Mouse (Mus musculus) midbrain, postnatal 0 days (tissue): ENCODE results near the gene Hdgf. TPM values are rescaled to one million over a fixed set of nuclear protein-coding genes. Genes with fewer than 3 reads are reported as not detected.
A peak's percentile ranks its signal among the peaks of the same experiment; 100 is the strongest.

Source experiments
- ATAC-seq: fragments of 200-750 bp; cut with Nextera tagmentation; 2 replicates; pipeline ENCODE4 v1.8.0; 2017; ENCODE audit warnings: moderate number of reproducible peaks, mild to moderate bottlenecking, moderate TSS enrichment, moderate library complexity; ENCODE audit not compliant: low FRiP score
- DNase-seq: peaks from one replicate; pipeline ENCODE4 v3.0.0-alpha.2; 2015; ENCODE audit warnings: low spot score
- H3K27ac ChIP-seq: fragments of 300-500 bp; sonication (generic); 2 replicates; pipeline ENCODE4 v1.5.1; 2014; ENCODE audit warnings: low read depth, mild to moderate bottlenecking, low read length, mixed read lengths
- H3K27me3 ChIP-seq: fragments of 300-500 bp; sonication (generic); 2 replicates; pipeline ENCODE4 v1.6.1; 2014; ENCODE audit warnings: low read length, control low read depth, mixed read lengths; ENCODE audit not compliant: insufficient read depth
- H3K36me3 ChIP-seq: fragments of 300-500 bp; sonication (generic); 2 replicates; pipeline ENCODE4 v1.6.1; 2014; ENCODE audit warnings: low read length, control low read depth, mixed read lengths; ENCODE audit not compliant: insufficient read depth
- H3K4me1 ChIP-seq: fragments of 300-500 bp; sonication (generic); 2 replicates; pipeline ENCODE4 v1.6.1; 2014; ENCODE audit warnings: mild to moderate bottlenecking, control low read depth, antibody characterized with exemption, low read length, mixed read lengths; ENCODE audit not compliant: insufficient read depth
- H3K4me2 ChIP-seq: fragments of 300-500 bp; sonication (generic); 2 replicates; pipeline ENCODE4 v1.6.1; 2014; ENCODE audit warnings: low read depth, mild to moderate bottlenecking, low read length, mixed read lengths; ENCODE audit not compliant: poor library complexity, severe bottlenecking
- H3K4me3 ChIP-seq: fragments of 300-500 bp; sonication (generic); 2 replicates; pipeline ENCODE4 v1.5.1; 2014; ENCODE audit warnings: low read depth, mild to moderate bottlenecking, low read length, moderate library complexity
- H3K9ac ChIP-seq: fragments of 300-500 bp; sonication (generic); replicated peaks from 2 replicates; pipeline ENCODE4 v1.6.1; 2014; ENCODE audit warnings: mild to moderate bottlenecking, low read length, moderate library complexity, mixed read lengths; ENCODE audit not compliant: poor library complexity, severe bottlenecking
- H3K9me3 ChIP-seq: fragments of 300-500 bp; sonication (generic); 2 replicates; pipeline ENCODE4 v1.6.1; 2016; ENCODE audit warnings: low read length, control low read depth
- CTCF ChIP-seq: IDR thresholded peaks from 2 replicates; pipeline ENCODE4 v1.5.1; 2016; ENCODE audit warnings: antibody characterized with exemption, mild to moderate bottlenecking
- WGBS: fragments of 180-500 bp; shearing (Covaris S2); extraction: QIAGEN DNeasy Blood & Tissue Kit; methylation state at CpG from one replicate; pipeline ENCODE4 v1.1.7; 2014; 5-methylcytosine and 5-hydroxymethylcytosine counted together
- polyA plus RNA-seq: library from polyadenylated mRNA; unstranded; fragments of >200 nt; fragmentation: Nextera tagmentation; extraction: Ambion mirVana; gene quantifications from 2 replicates; pipeline ENCODE4 v1.2.1, GENCODE M21; 2015
- total RNA-seq: library from RNA; depleted of rRNA; stranded (reverse); fragments of >200 nt; gene quantifications from 2 replicates; pipeline ENCODE4 v1.2.3, GENCODE M21; 2014

Hdgf gene
- total and polyA plus RNA-seq, 2 experiments from 2014 or later = 86.5 to 135 TPM

DNA sequence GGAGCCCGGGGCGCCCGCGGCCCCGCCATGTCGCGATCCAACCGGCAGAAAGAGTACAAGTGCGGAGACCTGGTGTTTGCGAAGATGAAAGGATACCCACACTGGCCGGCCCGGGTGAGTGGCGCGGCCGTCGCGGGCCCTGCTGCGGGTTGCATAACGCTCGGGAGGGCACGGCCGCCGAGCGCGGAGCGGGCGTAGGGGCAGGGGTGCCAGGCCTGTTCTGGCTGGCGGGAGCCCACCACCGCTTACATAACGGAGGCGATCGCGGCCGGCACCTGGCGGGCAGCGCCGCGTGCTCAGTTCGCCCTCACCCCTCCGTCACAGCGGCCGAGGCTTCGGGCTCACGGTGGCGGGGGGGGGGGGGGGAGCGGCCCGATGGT, 470 bp downstream of the Hdgf start:
- Histone ChIP-seq H3K27ac (peak overlapping the region; percentile 87), H3K36me3 (no peaks in the 10 kb centered on the region), H3K4me2 (peak overlapping the region; percentile 98), H3K4me3 (peak overlapping the region; percentile 84), H3K27me3 (no peaks in the 10 kb centered on the region), H3K9ac (peak overlapping the region; percentile 74), H3K9me3 (no peaks in the 10 kb centered on the region), H3K4me1 (peaks cover 20% of the 10 kb centered on the region)
- no peak; the same call in 1 of the 2 replicates for ATAC-seq
- TF ChIP-seq CTCF = no peak
- WGBS = 2% methylated on average over 36 of the region's 47 CpGs
- DNase-seq = no peak

GRCm38 (mm10) chr3:87906981-87907857, 1.1 kb downstream of the Hdgf start:
- 1% methylated on average over 27 of the region's 27 CpGs for WGBS
- H3K27ac ChIP-seq = peak overlapping the region; percentile 87
- no peaks in the 10 kb centered on the region for H3K9me3 ChIP-seq
- H3K9ac ChIP-seq = peak overlapping the region; percentile 74
- peaks cover 20% of the 10 kb centered on the region for H3K4me1 ChIP-seq
- H3K36me3 ChIP-seq = no peaks in the 10 kb centered on the region
- DNase-seq = peak; percentile 35
- peak overlapping the region; percentile 84 for H3K4me3 ChIP-seq
- no peak for TF ChIP-seq CTCF
- H3K4me2 ChIP-seq = peak overlapping the region; percentile 98
- no peaks in the 10 kb centered on the region for H3K27me3 ChIP-seq
- no peak for ATAC-seq

DNA sequence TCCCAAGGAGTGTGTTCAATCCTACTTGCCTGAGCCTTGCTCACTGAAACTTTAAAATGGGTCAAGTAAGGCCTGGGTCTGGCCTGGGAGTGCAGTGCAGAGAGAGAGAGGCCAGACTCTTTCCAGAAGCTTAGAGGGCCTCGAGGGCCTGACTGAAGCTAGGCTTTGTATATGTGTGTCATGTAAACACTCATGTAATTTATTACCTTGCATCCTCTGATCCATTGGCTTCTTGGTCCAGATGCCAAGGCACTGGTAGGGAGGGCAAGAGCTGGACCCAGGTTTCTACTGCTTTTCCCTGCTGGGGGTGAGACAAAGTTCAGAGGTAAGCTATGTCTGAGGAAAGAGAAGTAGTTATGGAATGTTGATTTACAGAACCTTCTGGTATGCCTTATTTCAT, 1.8 kb downstream of the Hdgf start:
- Histone ChIP-seq H3K27me3 (no peaks in the 10 kb centered on the region), H3K4me3 (peak overlapping the region; percentile 84), H3K27ac (no peak overlapping the region), H3K4me2 (peak overlapping the region; percentile 98), H3K4me1 (peaks cover 20% of the 10 kb centered on the region), H3K9ac (0 out of 2 replicates have a peak overlapping the region, but pooled peaks have one; percentile 74), H3K9me3 (no peaks in the 10 kb centered on the region), H3K36me3 (no peaks in the 10 kb centered on the region)
- no peak for TF ChIP-seq CTCF
- WGBS = 0% methylated on average over 1 of the region's 1 CpGs
- ATAC-seq (no peak), DNase-seq (no peak)

DNA sequence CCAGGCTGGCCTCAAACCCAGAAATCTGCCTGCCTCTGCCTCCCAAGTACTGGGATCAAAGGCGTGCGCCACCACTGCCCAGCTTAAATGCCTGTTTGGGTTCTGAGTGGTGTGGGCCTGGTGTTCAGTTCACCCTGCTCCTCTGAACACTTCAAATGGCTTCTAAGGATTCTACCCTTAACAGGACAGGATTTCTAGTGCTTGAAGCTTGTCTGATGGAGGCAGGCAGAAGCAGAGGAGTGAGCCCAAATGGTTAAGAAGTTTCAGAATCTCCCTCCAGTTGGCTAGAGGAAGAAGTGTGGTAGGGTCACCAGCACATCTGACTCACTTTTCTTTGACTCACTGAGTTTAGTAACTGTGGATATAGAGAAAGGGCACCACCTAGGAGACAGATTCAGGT, 3.3 kb downstream of the Hdgf start:
- Histone ChIP-seq H3K9me3 (no peaks in the 10 kb centered on the region), H3K9ac (no peak overlapping the region), H3K4me2 (no peak overlapping the region; the same call in 1 of the 2 replicates), H3K27ac (no peak overlapping the region), H3K4me3 (no peak overlapping the region), H3K36me3 (peaks cover 11% of the 10 kb centered on the region), H3K27me3 (no peaks in the 10 kb centered on the region), H3K4me1 (peaks cover 20% of the 10 kb centered on the region)
- WGBS = 89% methylated on average over 2 of the region's 2 CpGs
- TF ChIP-seq CTCF = no peak
- no peak for ATAC-seq
- no peak for DNase-seq

- peak overlapping the region; percentile 24; the same call in 1 of the 2 replicates for H3K9ac ChIP-seq
- ATAC-seq (no peak), DNase-seq (no peak)
- H3K27me3 ChIP-seq = no peaks in the 10 kb centered on the region
- no peaks in the 10 kb centered on the region for H3K9me3 ChIP-seq
- peaks cover 20% of the 10 kb centered on the region for H3K4me1 ChIP-seq
- H3K27ac ChIP-seq = peak overlapping the region; percentile 72; the same call in 1 of the 2 replicates
- peaks cover 15% of the 10 kb centered on the region for H3K36me3 ChIP-seq
- peak overlapping the region; percentile 61 for H3K4me2 ChIP-seq
- TF ChIP-seq CTCF = no peak
- peak overlapping the region; percentile 32 for H3K4me3 ChIP-seq
- WGBS = 11% methylated on average over 4 of the region's 4 CpGs
Observed at GRCm38 (mm10) chr3:87909874-87910273, 3.8 kb downstream of the Hdgf start.

GRCm38 (mm10) chr3:87910573-87911141, 4.5 kb downstream of the Hdgf start:
- Histone ChIP-seq H3K9ac (peak overlapping the region; percentile 36; the same call in 1 of the 2 replicates), H3K4me2 (peak overlapping the region; percentile 61), H3K36me3 (peaks cover 19% of the 10 kb centered on the region), H3K4me1 (peaks cover 20% of the 10 kb centered on the region), H3K27ac (peak overlapping the region; percentile 72), H3K9me3 (no peaks in the 10 kb centered on the region), H3K27me3 (no peaks in the 10 kb centered on the region), H3K4me3 (peak overlapping the region; percentile 32)
- WGBS = 3% methylated on average over 12 of the region's 12 CpGs
- no peak for TF ChIP-seq CTCF
- ATAC-seq (0 out of 2 replicates have a peak, but pooled peaks have one; percentile 39), DNase-seq (peak; percentile 82)
